Mouse (Mus musculus) heart, embryonic 10.5 days (tissue): ENCODE measurements around the gene Rpgr. TPM values are rescaled to one million over a fixed set of nuclear protein-coding genes. Genes with fewer than 3 reads are reported as not detected.

Source experiments
- DNase-seq: peaks from one replicate; pipeline ENCODE4 v3.0.0-alpha.2; 2017; ENCODE audit warnings: low spot score
- H3K27ac ChIP-seq: fragments of 300-500 bp; sonication (generic); 2 replicates; pipeline ENCODE4 v1.5.1; 2016; ENCODE audit warnings: mild to moderate bottlenecking
- H3K27me3 ChIP-seq: fragments of 300-500 bp; sonication (generic); 2 replicates; pipeline ENCODE4 v1.6.1; 2016; ENCODE audit warnings: mild to moderate bottlenecking; ENCODE audit not compliant: poor library complexity, insufficient read depth, severe bottlenecking
- H3K36me3 ChIP-seq: fragments of 300-500 bp; sonication (generic); 2 replicates; pipeline ENCODE4 v1.6.1; 2016; ENCODE audit warnings: mild to moderate bottlenecking, moderate library complexity
- H3K4me1 ChIP-seq: fragments of 300-500 bp; sonication (generic); 2 replicates; pipeline ENCODE4 v1.6.1; 2016; ENCODE audit warnings: mild to moderate bottlenecking
- H3K4me3 ChIP-seq: fragments of 300-500 bp; sonication (generic); 2 replicates; pipeline ENCODE4 v1.5.1; 2016; ENCODE audit warnings: mild to moderate bottlenecking, moderate library complexity
- H3K9me3 ChIP-seq: fragments of 300-500 bp; sonication (generic); 2 replicates; pipeline ENCODE4 v1.6.1; 2016; ENCODE audit warnings: mild to moderate bottlenecking, moderate library complexity
- WGBS: fragments of 180-500 bp; shearing (Covaris S2); methylation state at CpG from one replicate; pipeline ENCODE4 v1.1.7; 2016; 5-methylcytosine and 5-hydroxymethylcytosine counted together
- polyA plus RNA-seq: library from polyadenylated mRNA; unstranded; fragments of >200 nt; fragmentation: Nextera tagmentation; extraction: Ambion mirVana; gene quantifications from 2 replicates; pipeline ENCODE4 v1.2.1, GENCODE M21; 2016

Gene Rpgr
- polyA plus RNA-seq, 1 experiment from 2014 or later = 14.3 TPM

DNA sequence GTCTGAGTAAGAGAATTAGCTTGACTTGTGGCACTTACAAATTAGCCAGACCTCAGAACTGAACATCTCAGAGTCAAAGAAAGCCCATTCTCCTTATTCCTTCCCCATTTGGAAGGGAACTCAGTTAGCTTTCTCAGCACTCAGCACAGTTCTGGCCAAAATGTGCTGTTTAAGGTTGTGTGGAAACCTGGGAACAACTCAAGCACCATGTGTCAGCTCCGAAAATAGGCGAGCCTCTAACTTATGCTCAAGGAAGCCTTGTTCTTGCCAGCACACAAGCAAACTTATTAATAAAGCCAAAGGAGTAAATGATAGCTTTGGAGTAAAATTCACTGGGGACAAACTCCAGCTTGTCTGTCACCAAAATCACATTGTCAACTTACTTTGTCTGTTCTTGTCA lies 153.4 kb downstream of the Rpgr start:
- Histone ChIP-seq H3K4me1 (no peaks in the 10 kb centered on the region), H3K9me3 (no peaks in the 10 kb centered on the region), H3K27ac (no peak overlapping the region), H3K4me3 (no peak overlapping the region), H3K27me3 (no peaks in the 10 kb centered on the region), H3K36me3 (no peaks in the 10 kb centered on the region)
- 74% methylated on average over 2 of the region's 2 CpGs for WGBS
- DNase-seq = no peak

DNA sequence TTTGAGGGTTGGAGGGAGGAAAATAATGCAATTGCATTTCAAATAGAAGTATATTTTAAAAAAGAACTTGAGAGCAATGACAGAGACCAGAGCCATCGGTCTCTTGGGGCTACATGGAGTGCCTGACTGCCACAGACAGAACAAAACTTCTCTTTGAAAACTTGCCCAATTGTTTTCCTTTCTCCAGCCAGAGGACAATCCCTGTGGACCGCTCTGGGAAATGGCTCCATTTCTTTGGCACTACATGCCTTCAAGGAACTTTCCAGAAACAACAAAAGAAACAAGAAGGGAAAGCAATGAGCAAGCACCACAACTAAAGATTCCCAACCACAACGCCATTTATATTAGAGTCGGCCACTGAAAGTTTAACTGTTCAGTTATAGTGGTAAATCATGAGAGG lies 154.5 kb downstream of the Rpgr start:
- no peaks in the 10 kb centered on the region for H3K4me1 ChIP-seq
- H3K27me3 ChIP-seq = no peaks in the 10 kb centered on the region
- no peaks in the 10 kb centered on the region for H3K9me3 ChIP-seq
- no peak overlapping the region for H3K4me3 ChIP-seq
- no peak for DNase-seq
- H3K27ac ChIP-seq = no peak overlapping the region
- H3K36me3 ChIP-seq = no peaks in the 10 kb centered on the region
- 84% methylated on average over 4 of the region's 4 CpGs for WGBS

DNA sequence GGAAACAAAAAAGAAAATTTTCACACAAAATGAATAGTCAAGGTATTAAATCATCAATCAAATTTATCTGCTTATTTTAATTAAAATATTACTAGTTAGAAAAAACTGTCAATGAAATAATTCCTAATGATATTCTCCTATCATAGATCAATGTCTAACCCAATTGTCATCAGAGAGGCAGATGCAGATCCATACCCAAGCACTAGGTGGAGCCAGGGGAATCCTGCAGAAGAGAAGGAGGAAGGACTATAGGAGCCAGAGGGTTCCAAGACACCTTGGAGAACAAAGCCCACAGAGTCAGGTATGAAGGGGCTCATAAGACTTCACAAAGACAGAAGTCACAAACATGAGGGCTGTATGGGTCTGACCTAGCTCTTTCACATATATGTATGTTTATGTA lies 182.1 kb downstream of the Rpgr start:
- no peak for DNase-seq

More for the DNA sequence above, 182.1 kb downstream of the Rpgr start:
- Histone ChIP-seq H3K27me3 (no peaks in the 10 kb centered on the region), H3K4me1 (no peaks in the 10 kb centered on the region), H3K4me3 (no peak overlapping the region), H3K9me3 (no peaks in the 10 kb centered on the region), H3K27ac (no peak overlapping the region), H3K36me3 (no peaks in the 10 kb centered on the region)

Other genes starting within 250 kb of the Rpgr start
- 1.9 and 4.4 TPM in 2 replicates for gene Srpx, start 99.2 kb downstream of the Rpgr start, polyA plus RNA-seq
- gene Otc, start 35.4 kb upstream of the Rpgr start, polyA plus RNA-seq = 1.5 TPM in 1 of 2 replicates, not detected in the other